Mouse (Mus musculus) ovary, adult 2 months (tissue): ENCODE results near the gene Atp5d. TPM values are rescaled to one million over a fixed set of nuclear protein-coding genes. Genes with fewer than 3 reads are reported as not detected.

ENCODE experiments used
- polyA plus RNA-seq: library from polyadenylated mRNA; depleted of rRNA; stranded (reverse); fragments of >200 nt; gene quantifications from 2 replicates; pipeline ENCODE4 v1.2.3, GENCODE M21; 2012; rRNA removed

Atp5d gene
- polyA plus RNA-seq, result 1,675 and 3,137 TPM in 2 replicates

GRCm38 (mm10) chr10:80138553-80139438 lies at the start of gene Atp5d:
Gene Atp5d, plus strand, starts transcription at chr10:80138632.

GRCm38 (mm10) chr10:80105460-80105859 lies 33.0 kb upstream of the Atp5d start, which contains the start of gene Sbno2:
Gene Sbno2, minus strand, starts transcription at chr10:80105571.

GRCm38 (mm10) chr10:80115290-80115943 lies 23.0 kb upstream of the Atp5d start, which contains the start of gene Stk11:
Gene Stk11, plus strand, starts transcription at chr10:80115803.

GRCm38 (mm10) chr10:80140666-80141035 lies 2.2 kb downstream of the Atp5d start, which contains the start of gene Cbarp:
Gene Cbarp, minus strand, starts transcription at chr10:80140835.

GRCm38 (mm10) chr10:80147719-80148601 lies 9.5 kb downstream of the Atp5d start, which contains the start of gene Midn:
Gene Midn, plus strand, starts transcription at chr10:80148272.

GRCm38 (mm10) chr10:80165392-80166128 lies 27.1 kb downstream of the Atp5d start, which contains the start of gene Cirbp:
Gene Cirbp, plus strand, starts transcription at chr10:80165985.

GRCm38 (mm10) chr10:80172527-80173292 lies 34.3 kb downstream of the Atp5d start, which contains the start of gene 1600002K03Rik:
Gene 1600002K03Rik, plus strand, starts transcription at chr10:80172944.

GRCm38 (mm10) chr10:80179068-80180051 lies 40.9 kb downstream of the Atp5d start, which contains the start of gene Efna2:
Gene Efna2, plus strand, starts transcription at chr10:80179482.

Other genes starting within 250 kb of the Atp5d start
- 3,404 and 4,096 TPM in 2 replicates for gene Cfd, start 247.8 kb upstream of the Atp5d start, polyA plus RNA-seq
- gene Med16, start 229.7 kb upstream of the Atp5d start, polyA plus RNA-seq, result 147 and 148 TPM in 2 replicates
- not detected in 2 replicates for gene Gm26602, start 227.8 kb upstream of the Atp5d start, polyA plus RNA-seq
- 11.7 and 14.4 TPM in 2 replicates for gene Kiss1r, start 221.7 kb upstream of the Atp5d start, polyA plus RNA-seq
- 253 and 262 TPM in 2 replicates for gene R3hdm4, start 217.4 kb upstream of the Atp5d start, polyA plus RNA-seq
- 12.3 and 12.7 TPM in 2 replicates for gene Arid3a, start 211.6 kb upstream of the Atp5d start, polyA plus RNA-seq
- gene Wdr18, start 178.5 kb upstream of the Atp5d start, polyA plus RNA-seq, result 93.7 and 94.3 TPM in 2 replicates
- gene Grin3b, start 167.9 kb upstream of the Atp5d start, polyA plus RNA-seq, result 0.26 and 0.77 TPM in 2 replicates
- 471 and 485 TPM in 2 replicates for gene Tmem259, start 154.3 kb upstream of the Atp5d start, polyA plus RNA-seq
- gene Cnn2, start 150.0 kb upstream of the Atp5d start, polyA plus RNA-seq, result 287 and 331 TPM in 2 replicates
- gene Abca7, start 142.1 kb upstream of the Atp5d start, polyA plus RNA-seq, result 20.1 and 25.5 TPM in 2 replicates
- 23.1 and 27.9 TPM in 2 replicates for gene Arhgap45, start 122.0 kb upstream of the Atp5d start, polyA plus RNA-seq
- gene Polr2e, start 98.8 kb upstream of the Atp5d start, polyA plus RNA-seq, result 406 and 421 TPM in 2 replicates
- gene Gpx4, start 91.5 kb upstream of the Atp5d start, polyA plus RNA-seq, result 613 and 620 TPM in 2 replicates
- gene Sbno2, start 33.1 kb upstream of the Atp5d start, polyA plus RNA-seq, result 85.9 and 89.3 TPM in 2 replicates
- 186 and 203 TPM in 2 replicates for gene Stk11, start 22.8 kb upstream of the Atp5d start, polyA plus RNA-seq
- 58.9 and 61.5 TPM in 2 replicates for gene Cbarp, start 2.2 kb downstream of the Atp5d start, polyA plus RNA-seq
- 221 and 248 TPM in 2 replicates for gene Midn, start 9.6 kb downstream of the Atp5d start, polyA plus RNA-seq
- gene Cirbp, start 27.4 kb downstream of the Atp5d start, polyA plus RNA-seq, result 166 and 186 TPM in 2 replicates
- 11.6 and 15.0 TPM in 2 replicates for gene 1600002K03Rik, start 34.3 kb downstream of the Atp5d start, polyA plus RNA-seq
- 24.1 and 27.6 TPM in 2 replicates for gene Efna2, start 40.9 kb downstream of the Atp5d start, polyA plus RNA-seq
- gene Mum1, start 87.8 kb downstream of the Atp5d start, polyA plus RNA-seq, result 50.0 and 52.1 TPM in 2 replicates
- gene Ndufs7, start 110.5 kb downstream of the Atp5d start, polyA plus RNA-seq, result 763 TPM in 2 replicates
- gene Gamt, start 122.4 kb downstream of the Atp5d start, polyA plus RNA-seq, result 151 and 218 TPM in 2 replicates
- gene Dazap1, start 122.9 kb downstream of the Atp5d start, polyA plus RNA-seq, result 82.9 and 83.0 TPM in 2 replicates
- gene Rps15, start 153.8 kb downstream of the Atp5d start, polyA plus RNA-seq, result 1,795 and 1,851 TPM in 2 replicates
- gene Apc2, start 157.3 kb downstream of the Atp5d start, polyA plus RNA-seq, result 3.4 and 4.0 TPM in 2 replicates
- 71.0 and 75.2 TPM in 2 replicates for gene 2310011J03Rik, start 181.9 kb downstream of the Atp5d start, polyA plus RNA-seq
- gene Pcsk4, start 190.9 kb downstream of the Atp5d start, polyA plus RNA-seq, result 17.4 and 20.3 TPM in 2 replicates
- 8.6 and 13.7 TPM in 2 replicates for gene Reep6, start 191.3 kb downstream of the Atp5d start, polyA plus RNA-seq
- gene Adamtsl5, start 209.8 kb downstream of the Atp5d start, polyA plus RNA-seq, result 18.5 and 21.2 TPM in 2 replicates
- gene Plk5, start 217.8 kb downstream of the Atp5d start, polyA plus RNA-seq, result 8.2 and 10.0 TPM in 2 replicates
- 95.3 and 114 TPM in 2 replicates for gene Mex3d, start 249.0 kb downstream of the Atp5d start, polyA plus RNA-seq